Mouse (Mus musculus) forebrain, embryonic 14.5 days (tissue): ENCODE data around the gene Sh3pxd2b. TPM values are rescaled to one million over a fixed set of nuclear protein-coding genes. Genes with fewer than 3 reads are reported as not detected.
A peak's percentile ranks its signal among the peaks of the same experiment; 100 is the strongest.

Experiments
- ATAC-seq: fragments of 200-750 bp; cut with Nextera tagmentation; 2 replicates; pipeline ENCODE4 v1.8.0; 2017; ENCODE audit warnings: mild to moderate bottlenecking, moderate library complexity
- DNase-seq: peaks from one replicate; pipeline ENCODE4 v3.0.0-alpha.2; 2015; ENCODE audit warnings: low spot score
- H3K27ac ChIP-seq: fragments of 300-500 bp; sonication (generic); 2 replicates; pipeline ENCODE4 v1.5.1; 2014; ENCODE audit warnings: low read depth, mild to moderate bottlenecking, control low read depth, low read length, moderate library complexity
- H3K27me3 ChIP-seq: fragments of 300-500 bp; sonication (generic); replicated peaks from 2 replicates; pipeline ENCODE4 v1.6.1; 2014; ENCODE audit warnings: low read length, control low read depth, mixed read lengths; ENCODE audit not compliant: control insufficient read depth, insufficient read depth
- H3K36me3 ChIP-seq: fragments of 300-500 bp; sonication (generic); 2 replicates; pipeline ENCODE4 v1.6.1; 2014; ENCODE audit warnings: low read length, control low read depth; ENCODE audit not compliant: control insufficient read depth, insufficient read depth
- H3K4me1 ChIP-seq: fragments of 300-500 bp; sonication (generic); 2 replicates; pipeline ENCODE4 v1.6.1; 2014; ENCODE audit warnings: antibody characterized with exemption, low read length, control low read depth; ENCODE audit not compliant: control insufficient read depth, insufficient read depth
- H3K4me2 ChIP-seq: fragments of 300-500 bp; sonication (generic); 2 replicates; pipeline ENCODE4 v1.6.1; 2014; ENCODE audit warnings: mild to moderate bottlenecking, control low read depth, low read length
- H3K4me3 ChIP-seq: fragments of 300-500 bp; sonication (generic); 2 replicates; pipeline ENCODE4 v1.5.1; 2014; ENCODE audit warnings: low read depth, low read length, control low read depth
- H3K9ac ChIP-seq: fragments of 300-500 bp; sonication (generic); 2 replicates; pipeline ENCODE4 v1.6.1; 2014; ENCODE audit warnings: mild to moderate bottlenecking, low read length, control low read depth, moderate library complexity
- H3K9me3 ChIP-seq: fragments of 300-500 bp; sonication (generic); replicated peaks from 2 replicates; pipeline ENCODE4 v1.6.1; 2016; ENCODE audit warnings: low read length, control low read depth, mixed read lengths; ENCODE audit not compliant: control insufficient read depth
- WGBS: fragments of 180-500 bp; shearing (Covaris S2); extraction: QIAGEN DNeasy Blood & Tissue Kit; methylation state at CpG from one replicate; pipeline ENCODE4 v1.1.7; 2014; 5-methylcytosine and 5-hydroxymethylcytosine counted together
- polyA plus RNA-seq: library from polyadenylated mRNA; unstranded; fragments of >200 nt; fragmentation: Nextera tagmentation; extraction: Ambion mirVana; gene quantifications from 2 replicates; pipeline ENCODE4 v1.2.1, GENCODE M21; 2014

The Sh3pxd2b gene
- polyA plus RNA-seq, 1 experiment from 2014 or later = 13.4 TPM

GRCm38 (mm10) chr11:32374027-32374589 lies 26.5 kb downstream of the Sh3pxd2b start:
- H3K4me1 ChIP-seq = peaks cover 12% of the 10 kb centered on the region
- H3K9me3 ChIP-seq = no peaks in the 10 kb centered on the region
- H3K27ac ChIP-seq = 0 out of 2 replicates have a peak overlapping the region, but pooled peaks have one; percentile 9
- no peak overlapping the region for H3K4me3 ChIP-seq
- no peaks in the 10 kb centered on the region for H3K27me3 ChIP-seq
- H3K36me3 ChIP-seq = peaks cover 42% of the 10 kb centered on the region
- DNase-seq (no peak), ATAC-seq (0 out of 2 replicates have a peak, but pooled peaks have one; percentile 1)
- no peak overlapping the region for H3K4me2 ChIP-seq
- H3K9ac ChIP-seq = no peak overlapping the region
- WGBS = 62% methylated on average over 9 of the region's 9 CpGs

- Histone ChIP-seq H3K9me3 (no peaks in the 10 kb centered on the region), H3K36me3 (peaks cover 44% of the 10 kb centered on the region), H3K9ac (no peak overlapping the region), H3K27ac (no peak overlapping the region), H3K4me2 (no peak overlapping the region), H3K4me1 (peaks cover 12% of the 10 kb centered on the region), H3K27me3 (no peaks in the 10 kb centered on the region), H3K4me3 (no peak overlapping the region)
- 83% methylated on average over 4 of the region's 4 CpGs for WGBS
- no peak for ATAC-seq
- DNase-seq = peak; percentile 29
Measured at GRCm38 (mm10) chr11:32375104-32375535, 27.5 kb downstream of the Sh3pxd2b start.

GRCm38 (mm10) chr11:32376086-32376485 lies 28.5 kb downstream of the Sh3pxd2b start:
- DNase-seq (no peak), ATAC-seq (no peak)
- H3K4me1 ChIP-seq = peaks cover 12% of the 10 kb centered on the region
- no peaks in the 10 kb centered on the region for H3K9me3 ChIP-seq
- H3K36me3 ChIP-seq = peaks cover 50% of the 10 kb centered on the region
- no peak overlapping the region for H3K9ac ChIP-seq
- H3K27ac ChIP-seq = no peak overlapping the region
- 90% methylated on average over 1 of the region's 1 CpGs for WGBS
- no peak overlapping the region for H3K4me3 ChIP-seq
- H3K4me2 ChIP-seq = no peak overlapping the region
- H3K27me3 ChIP-seq = no peaks in the 10 kb centered on the region

- H3K4me2 ChIP-seq = no peak overlapping the region
- H3K4me1 ChIP-seq = 0 out of 2 replicates have a peak, but pooled peaks cover 3% of the 10 kb centered on the region
- DNase-seq = no peak
- H3K4me3 ChIP-seq = no peak overlapping the region
- H3K27me3 ChIP-seq = no peaks in the 10 kb centered on the region
- H3K27ac ChIP-seq = no peak overlapping the region
- peaks cover 47% of the 10 kb centered on the region for H3K36me3 ChIP-seq
- no peak for ATAC-seq
- H3K9me3 ChIP-seq = no peaks in the 10 kb centered on the region
- H3K9ac ChIP-seq = no peak overlapping the region
Measured at GRCm38 (mm10) chr11:32379910-32380309, 32.3 kb downstream of the Sh3pxd2b start.

- 1% methylated on average over 10 of the region's 10 CpGs for WGBS
- peaks cover 41% of the 10 kb centered on the region for H3K36me3 ChIP-seq
- DNase-seq (peak; percentile 82), ATAC-seq (peak; percentile 83)
- 0 out of 2 replicates have a peak, but pooled peaks cover 3% of the 10 kb centered on the region for H3K4me1 ChIP-seq
- H3K4me2 ChIP-seq = no peak overlapping the region
- H3K4me3 ChIP-seq = no peak overlapping the region
- no peaks in the 10 kb centered on the region for H3K27me3 ChIP-seq
- H3K9me3 ChIP-seq = no peaks in the 10 kb centered on the region
- H3K9ac ChIP-seq = no peak overlapping the region
- H3K27ac ChIP-seq = peak overlapping the region; percentile 67
Measured at GRCm38 (mm10) chr11:32383341-32384134, 35.9 kb downstream of the Sh3pxd2b start.

- no peak overlapping the region for H3K9ac ChIP-seq
- WGBS = 27% methylated on average over 7 of the region's 7 CpGs
- peak overlapping the region; percentile 67; the same call in 1 of the 2 replicates for H3K27ac ChIP-seq
- 0 out of 2 replicates have a peak, but pooled peaks cover 3% of the 10 kb centered on the region for H3K4me1 ChIP-seq
- ATAC-seq (peak; percentile 51; the same call in 1 of the 2 replicates), DNase-seq (no peak)
- H3K27me3 ChIP-seq = no peaks in the 10 kb centered on the region
- H3K9me3 ChIP-seq = no peaks in the 10 kb centered on the region
- no peak overlapping the region for H3K4me2 ChIP-seq
- no peak overlapping the region for H3K4me3 ChIP-seq
- peaks cover 44% of the 10 kb centered on the region for H3K36me3 ChIP-seq
Measured at GRCm38 (mm10) chr11:32384135-32384801, 36.6 kb downstream of the Sh3pxd2b start.

- 94% methylated on average over 2 of the region's 2 CpGs for WGBS
- ATAC-seq (no peak), DNase-seq (no peak)
- Histone ChIP-seq H3K36me3 (peaks cover 48% of the 10 kb centered on the region), H3K27me3 (no peaks in the 10 kb centered on the region), H3K4me2 (no peak overlapping the region), H3K4me1 (0 out of 2 replicates have a peak, but pooled peaks cover 3% of the 10 kb centered on the region), H3K9me3 (no peaks in the 10 kb centered on the region), H3K27ac (no peak overlapping the region), H3K4me3 (no peak overlapping the region), H3K9ac (no peak overlapping the region)
Measured at GRCm38 (mm10) chr11:32386043-32386442, 38.4 kb downstream of the Sh3pxd2b start.

GRCm38 (mm10) chr11:32388064-32388463 lies 40.4 kb downstream of the Sh3pxd2b start:
- Histone ChIP-seq H3K9ac (no peak overlapping the region), H3K36me3 (peaks cover 50% of the 10 kb centered on the region), H3K9me3 (no peaks in the 10 kb centered on the region), H3K4me1 (0 out of 2 replicates have a peak, but pooled peaks cover 3% of the 10 kb centered on the region), H3K27ac (no peak overlapping the region), H3K4me3 (no peak overlapping the region), H3K4me2 (no peak overlapping the region), H3K27me3 (no peaks in the 10 kb centered on the region)
- 78% methylated on average over 2 of the region's 2 CpGs for WGBS
- no peak for ATAC-seq
- DNase-seq = no peak
